Mouse (Mus musculus): Measurements from ENCODE around the gene Myo15b. TPM values are rescaled to one million over a fixed set of nuclear protein-coding genes. Genes with fewer than 3 reads are reported as not detected.
A peak's percentile ranks its signal among the peaks of the same experiment; 100 is the strongest.

Gene Myo15b
- polyA plus RNA-seq, 1 experiment: 1,655 TPM

GRCm38 (mm10) chr11:115906521-115906920 is 48.3 kb downstream of the Myo15b start:
- Histone ChIP-seq H3K4me1 (ENCODE audit: control insufficient read depth, insufficient read depth, insufficient read length, low read length) (peaks cover 34% of the 10 kb centered on the region), H3K27ac (ENCODE audit: insufficient read depth, low read depth, low read length) (no peak overlapping the region), H3K36me3 (ENCODE audit: control insufficient read depth, insufficient read depth, low read length) (peaks cover 2% of the 10 kb centered on the region; the same call in 1 of the 2 replicates), H3K4me3 (ENCODE audit: low read depth, low read length) (no peak overlapping the region), H3K27me3 (ENCODE audit: control insufficient read depth, insufficient read depth, low read length) (no peaks in the 10 kb centered on the region)
- WGBS: 56% methylated on average over 5 of the region's 5 CpGs
- TF ChIP-seq CTCF (IDR thresholded peaks at IDR 0.05; ENCODE audit: extremely low read depth, insufficient read length, insufficient replicate concordance, low read depth, low read length): no peak
- TF ChIP-seq POLR2A (IDR thresholded peaks at IDR 0.05; ENCODE audit: low read depth, low read length): no peak

GRCm38 (mm10) chr11:115911134-115911561 is 52.9 kb downstream of the Myo15b start:
- 21% methylated on average over 5 of the region's 5 CpGs for whole genome bisulfite sequencing
- H3K27me3 ChIP-seq (ENCODE audit: control insufficient read depth, insufficient read depth, low read length): no peaks in the 10 kb centered on the region
- H3K4me1 ChIP-seq (ENCODE audit: control insufficient read depth, insufficient read depth, insufficient read length, low read length): peaks cover 25% of the 10 kb centered on the region; the same call in 1 of the 2 replicates
- peaks cover 26% of the 10 kb centered on the region for H3K36me3 ChIP-seq (ENCODE audit: control insufficient read depth, insufficient read depth, low read length)
- H3K4me3 ChIP-seq (ENCODE audit: low read depth, low read length): peak overlapping the region; percentile 32
- TF ChIP-seq CTCF (IDR thresholded peaks at IDR 0.05; ENCODE audit: extremely low read depth, insufficient read length, insufficient replicate concordance, low read depth, low read length) (no peak), POLR2A (IDR thresholded peaks at IDR 0.05; ENCODE audit: low read depth, low read length) (no peak)
- H3K27ac ChIP-seq (ENCODE audit: insufficient read depth, low read depth, low read length): peak overlapping the region; percentile 100

GRCm38 (mm10) chr11:115911632-115912376 is 53.6 kb downstream of the Myo15b start, which contains the start of gene Smim6:
Gene Smim6 (plus strand): TSS chr11:115912017.
- H3K27me3 ChIP-seq (ENCODE audit: control insufficient read depth, insufficient read depth, low read length): no peaks in the 10 kb centered on the region
- 18% methylated on average over 11 of the region's 11 CpGs for WGBS
- peaks cover 27% of the 10 kb centered on the region for H3K36me3 ChIP-seq (ENCODE audit: control insufficient read depth, insufficient read depth, low read length)
- 0 out of 2 replicates have a peak, but pooled peaks have one; percentile 24 for TF ChIP-seq POLR2A (IDR thresholded peaks at IDR 0.05; ENCODE audit: low read depth, low read length)
- no peak for TF ChIP-seq CTCF (IDR thresholded peaks at IDR 0.05; ENCODE audit: extremely low read depth, insufficient read length, insufficient replicate concordance, low read depth, low read length)
- peak within 1 kb of the TSS; percentile 100 for H3K27ac ChIP-seq (ENCODE audit: insufficient read depth, low read depth, low read length)
- peak within 1 kb of the TSS; percentile 47 for H3K4me3 ChIP-seq (ENCODE audit: low read depth, low read length)
- H3K4me1 ChIP-seq (ENCODE audit: control insufficient read depth, insufficient read depth, insufficient read length, low read length): peaks cover 24% of the 10 kb centered on the region; the same call in 1 of the 2 replicates

- Histone ChIP-seq H3K36me3 (ENCODE audit: control insufficient read depth, insufficient read depth, low read length) (peaks cover 34% of the 10 kb centered on the region), H3K27ac (ENCODE audit: insufficient read depth, low read depth, low read length) (no peak overlapping the region), H3K27me3 (ENCODE audit: control insufficient read depth, insufficient read depth, low read length) (no peaks in the 10 kb centered on the region), H3K4me3 (ENCODE audit: low read depth, low read length) (no peak overlapping the region), H3K4me1 (ENCODE audit: control insufficient read depth, insufficient read depth, insufficient read length, low read length) (peaks cover 16% of the 10 kb centered on the region; the same call in 1 of the 2 replicates)
- TF ChIP-seq CTCF (IDR thresholded peaks at IDR 0.05; ENCODE audit: extremely low read depth, insufficient read length, insufficient replicate concordance, low read depth, low read length) (no peak), POLR2A (IDR thresholded peaks at IDR 0.05; ENCODE audit: low read depth, low read length) (no peak)
- 93% methylated on average over 4 of the region's 4 CpGs for WGBS
Observed at GRCm38 (mm10) chr11:115916579-115916978, 58.4 kb downstream of the Myo15b start.

GRCm38 (mm10) chr11:115918637-115919036 is 60.4 kb downstream of the Myo15b start:
- 85% methylated on average over 5 of the region's 5 CpGs for WGBS
- H3K4me3 ChIP-seq (ENCODE audit: low read depth, low read length): no peak overlapping the region
- no peak overlapping the region for H3K27ac ChIP-seq (ENCODE audit: insufficient read depth, low read depth, low read length)
- peaks cover 42% of the 10 kb centered on the region for H3K36me3 ChIP-seq (ENCODE audit: control insufficient read depth, insufficient read depth, low read length)
- TF ChIP-seq POLR2A (IDR thresholded peaks at IDR 0.05; ENCODE audit: low read depth, low read length) (no peak), CTCF (IDR thresholded peaks at IDR 0.05; ENCODE audit: extremely low read depth, insufficient read length, insufficient replicate concordance, low read depth, low read length) (no peak)
- H3K27me3 ChIP-seq (ENCODE audit: control insufficient read depth, insufficient read depth, low read length): no peaks in the 10 kb centered on the region
- H3K4me1 ChIP-seq (ENCODE audit: control insufficient read depth, insufficient read depth, insufficient read length, low read length): peaks cover 3% of the 10 kb centered on the region; the same call in 1 of the 2 replicates

DNA sequence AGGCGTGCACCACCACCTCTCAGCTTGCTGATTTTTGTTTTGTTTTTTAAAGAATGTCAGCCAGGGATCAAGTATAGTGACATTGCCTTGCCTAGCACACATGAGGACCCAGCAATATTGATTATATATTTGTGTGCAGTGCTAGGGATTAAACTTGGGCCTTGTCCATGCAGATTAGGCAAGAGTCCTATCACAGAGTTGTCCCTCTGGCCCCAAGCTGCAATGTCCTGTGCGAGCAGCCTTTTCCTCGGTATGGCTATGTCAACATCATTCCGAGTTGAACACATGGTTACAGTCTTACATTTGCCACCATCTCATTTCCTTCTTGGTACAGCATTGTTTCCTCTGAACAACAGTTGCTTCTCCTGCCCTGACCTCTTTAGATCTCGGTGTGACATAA is 60.9 kb downstream of the Myo15b start:
- WGBS: 86% methylated on average over 5 of the region's 5 CpGs
- no peak for TF ChIP-seq CTCF (IDR thresholded peaks at IDR 0.05; ENCODE audit: extremely low read depth, insufficient read length, insufficient replicate concordance, low read depth, low read length)
- TF ChIP-seq POLR2A (IDR thresholded peaks at IDR 0.05; ENCODE audit: low read depth, low read length): no peak
- Histone ChIP-seq H3K27ac (ENCODE audit: insufficient read depth, low read depth, low read length) (no peak overlapping the region), H3K27me3 (ENCODE audit: control insufficient read depth, insufficient read depth, low read length) (no peaks in the 10 kb centered on the region), H3K36me3 (ENCODE audit: control insufficient read depth, insufficient read depth, low read length) (peaks cover 41% of the 10 kb centered on the region), H3K4me1 (ENCODE audit: control insufficient read depth, insufficient read depth, insufficient read length, low read length) (no peaks in the 10 kb centered on the region), H3K4me3 (ENCODE audit: low read depth, low read length) (no peak overlapping the region)

- Histone ChIP-seq H3K27ac (ENCODE audit: insufficient read depth, low read depth, low read length) (no peak overlapping the region), H3K4me3 (ENCODE audit: low read depth, low read length) (no peak overlapping the region), H3K4me1 (ENCODE audit: control insufficient read depth, insufficient read depth, insufficient read length, low read length) (peaks cover under 1% of the 10 kb centered on the region; the same call in 1 of the 2 replicates), H3K36me3 (ENCODE audit: control insufficient read depth, insufficient read depth, low read length) (peaks cover 38% of the 10 kb centered on the region), H3K27me3 (ENCODE audit: control insufficient read depth, insufficient read depth, low read length) (no peaks in the 10 kb centered on the region)
- WGBS: 27% methylated on average over 6 of the region's 6 CpGs
- TF ChIP-seq CTCF (IDR thresholded peaks at IDR 0.05; ENCODE audit: extremely low read depth, insufficient read length, insufficient replicate concordance, low read depth, low read length) (peak; percentile 17; the same call in 1 of the 2 replicates), POLR2A (IDR thresholded peaks at IDR 0.05; ENCODE audit: low read depth, low read length) (no peak)
Observed at GRCm38 (mm10) chr11:115920110-115920818, 62.1 kb downstream of the Myo15b start.
